Mouse (Mus musculus) neural tube, embryonic 12.5 days (tissue): Measurements from ENCODE around the gene Ndufs7. TPM values are rescaled to one million over a fixed set of nuclear protein-coding genes. Genes with fewer than 3 reads are reported as not detected.
A peak's percentile ranks its signal among the peaks of the same experiment; 100 is the strongest.

Experiments used
- ATAC-seq: fragments of 200-750 bp; cut with Nextera tagmentation; 2 replicates; pipeline ENCODE4 v1.8.0; 2017; ENCODE audit warnings: low read depth, mild to moderate bottlenecking, moderate TSS enrichment, moderate library complexity; ENCODE audit not compliant: low FRiP score
- H3K27ac ChIP-seq: fragments of 300-500 bp; sonication (generic); 2 replicates; pipeline ENCODE4 v1.5.1; 2016
- H3K27me3 ChIP-seq: fragments of 300-500 bp; sonication (generic); replicated peaks from 2 replicates; pipeline ENCODE4 v1.6.1; 2016; ENCODE audit warnings: mild to moderate bottlenecking
- H3K36me3 ChIP-seq: fragments of 300-500 bp; sonication (generic); 2 replicates; pipeline ENCODE4 v1.6.1; 2016; ENCODE audit warnings: mild to moderate bottlenecking
- H3K4me1 ChIP-seq: fragments of 300-500 bp; sonication (generic); 2 replicates; pipeline ENCODE4 v1.6.1; 2016
- H3K4me2 ChIP-seq: fragments of 300-500 bp; sonication (generic); replicated peaks from 2 replicates; pipeline ENCODE4 v1.6.1; 2016; ENCODE audit warnings: mild to moderate bottlenecking
- H3K4me3 ChIP-seq: fragments of 300-500 bp; sonication (generic); 2 replicates; pipeline ENCODE4 v1.5.1; 2016
- H3K9ac ChIP-seq: fragments of 300-500 bp; sonication (generic); 2 replicates; pipeline ENCODE4 v1.6.1; 2016; ENCODE audit warnings: mild to moderate bottlenecking
- H3K9me3 ChIP-seq: fragments of 300-500 bp; sonication (generic); 2 replicates; pipeline ENCODE4 v1.6.1; 2016; ENCODE audit warnings: mild to moderate bottlenecking
- WGBS: fragments of 180-500 bp; shearing (Covaris S2); methylation state at CpG from one replicate; pipeline ENCODE4 v1.1.7; 2016; 5-methylcytosine and 5-hydroxymethylcytosine counted together
- polyA plus RNA-seq: library from polyadenylated mRNA; unstranded; fragments of >200 nt; fragmentation: Nextera tagmentation; extraction: Ambion mirVana; gene quantifications from 2 replicates; pipeline ENCODE4 v1.2.1, GENCODE M21; 2016

Ndufs7 gene
- polyA plus RNA-seq, 1 experiment from 2014 or later: 214 TPM

DNA sequence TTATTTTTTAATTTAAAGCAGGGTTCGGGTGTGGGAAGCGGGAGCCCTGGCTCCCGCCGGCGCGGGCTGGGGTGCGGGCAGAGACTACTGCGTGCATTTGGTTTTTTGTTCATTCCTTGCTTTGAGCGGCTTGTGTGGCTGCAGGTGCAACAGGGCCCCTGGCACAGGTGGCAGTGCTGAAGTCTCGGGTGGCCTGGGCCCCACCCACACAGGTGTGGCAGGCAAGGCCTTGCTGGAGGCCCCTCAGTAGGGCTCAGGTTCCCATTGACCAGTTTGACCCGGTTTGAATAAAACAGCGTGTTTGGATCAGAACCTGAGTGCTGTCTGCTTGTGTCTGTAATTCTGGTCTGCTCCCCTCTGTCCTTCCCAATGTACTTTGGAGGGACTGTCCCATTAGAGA, 39.2 kb downstream of the Ndufs7 start:
- Histone ChIP-seq H3K36me3 (peaks cover 56% of the 10 kb centered on the region), H3K27ac (no peak overlapping the region)
- 95% methylated on average over 12 of the region's 12 CpGs for WGBS

DNA sequence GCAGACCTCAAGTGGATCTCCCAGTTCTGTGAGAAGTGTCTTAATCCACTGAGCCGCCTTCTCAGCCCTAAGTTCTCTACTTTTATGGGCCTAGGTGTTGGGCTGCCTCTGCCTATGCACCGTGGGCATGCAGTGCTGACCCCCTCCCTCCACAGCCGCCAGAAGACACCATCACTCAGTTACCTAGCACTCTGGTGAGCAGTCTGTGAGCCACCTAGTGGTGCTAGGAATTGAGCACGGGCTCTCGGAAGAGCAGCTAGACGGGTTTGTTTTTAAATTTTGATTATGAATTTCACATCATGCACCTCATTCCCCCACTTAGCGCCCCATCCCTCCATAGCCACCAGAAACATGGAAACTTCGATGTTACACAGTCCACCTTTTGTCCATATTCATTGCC, 39.7 kb downstream of the Ndufs7 start:
- no peak overlapping the region for H3K4me3 ChIP-seq
- no peaks in the 10 kb centered on the region for H3K27me3 ChIP-seq
- H3K4me2 ChIP-seq: no peak overlapping the region
- H3K9ac ChIP-seq: no peak overlapping the region
- H3K9me3 ChIP-seq: no peaks in the 10 kb centered on the region
- no peak overlapping the region for H3K27ac ChIP-seq
- no peak for ATAC-seq
- H3K36me3 ChIP-seq: peaks cover 55% of the 10 kb centered on the region
- H3K4me1 ChIP-seq: peaks cover 7% of the 10 kb centered on the region
- WGBS: 72% methylated on average over 8 of the region's 8 CpGs

More for the DNA sequence above, 39.2 kb downstream of the Ndufs7 start:
- H3K4me1 ChIP-seq: peaks cover 1% of the 10 kb centered on the region
- H3K4me2 ChIP-seq: no peak overlapping the region
- no peaks in the 10 kb centered on the region for H3K27me3 ChIP-seq
- H3K4me3 ChIP-seq: no peak overlapping the region
- no peak overlapping the region for H3K9ac ChIP-seq
- no peak for ATAC-seq
- no peaks in the 10 kb centered on the region for H3K9me3 ChIP-seq

DNA sequence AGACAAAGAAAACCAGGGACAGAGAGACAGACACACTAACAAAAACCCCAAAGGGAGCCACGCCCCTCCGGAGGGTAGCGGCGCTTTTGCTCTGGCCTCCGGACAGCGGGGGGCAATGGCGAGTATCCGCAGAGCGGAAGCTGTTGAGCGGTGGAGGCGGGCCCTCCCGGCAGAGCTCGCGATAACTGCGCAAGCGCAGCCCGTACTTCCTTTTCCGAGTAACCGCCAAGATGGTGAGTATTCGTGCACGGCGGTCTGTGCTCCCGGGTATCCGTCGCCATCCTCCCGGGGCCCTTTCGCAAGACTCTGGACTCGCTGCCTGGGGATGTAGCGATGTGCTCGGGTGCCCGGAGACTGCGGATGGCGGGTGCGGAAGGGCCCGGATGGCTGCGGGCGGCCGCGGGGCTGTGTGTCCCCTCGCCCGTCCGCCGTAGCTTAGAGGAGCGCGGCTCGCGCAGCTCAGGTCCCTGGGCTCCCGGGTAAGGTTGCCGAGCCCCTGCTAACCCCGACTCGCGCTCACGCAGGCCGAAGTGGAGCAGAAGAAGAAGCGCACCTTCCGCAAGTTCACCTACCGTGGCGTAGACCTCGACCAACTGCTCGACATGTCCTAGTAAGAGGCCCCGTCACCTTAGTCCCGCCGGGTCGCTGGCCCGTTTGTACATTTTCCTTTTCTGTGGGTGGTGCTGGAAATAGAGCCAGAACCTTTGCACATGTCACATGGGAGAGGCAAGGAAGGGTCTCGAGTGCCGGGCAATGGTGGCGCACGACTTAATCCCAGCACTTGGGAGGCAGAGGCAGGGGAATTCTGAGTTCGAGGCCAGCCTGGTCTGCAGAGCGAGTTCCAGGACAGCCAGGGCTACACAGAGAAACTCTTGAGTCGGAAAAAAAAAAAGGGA, 43.6 kb downstream of the Ndufs7 start, which contains the start of gene Rps15:
Rps15 (plus strand) TSS at position 203 of the 896 bp plus-strand sequence.
- under 1% methylated on average over 72 of the region's 72 CpGs for WGBS
- Histone ChIP-seq H3K9me3 (no peaks in the 10 kb centered on the region), H3K4me2 (peak within 1 kb of the TSS; percentile 84), H3K9ac (peak within 1 kb of the TSS; percentile 97), H3K4me3 (peak within 1 kb of the TSS; percentile 91), H3K4me1 (peaks cover 38% of the 10 kb centered on the region), H3K27ac (peak within 1 kb of the TSS; percentile 79; the same call in 1 of the 2 replicates), H3K36me3 (peaks cover 33% of the 10 kb centered on the region), H3K27me3 (no peaks in the 10 kb centered on the region)
- peak; percentile 74 for ATAC-seq

DNA sequence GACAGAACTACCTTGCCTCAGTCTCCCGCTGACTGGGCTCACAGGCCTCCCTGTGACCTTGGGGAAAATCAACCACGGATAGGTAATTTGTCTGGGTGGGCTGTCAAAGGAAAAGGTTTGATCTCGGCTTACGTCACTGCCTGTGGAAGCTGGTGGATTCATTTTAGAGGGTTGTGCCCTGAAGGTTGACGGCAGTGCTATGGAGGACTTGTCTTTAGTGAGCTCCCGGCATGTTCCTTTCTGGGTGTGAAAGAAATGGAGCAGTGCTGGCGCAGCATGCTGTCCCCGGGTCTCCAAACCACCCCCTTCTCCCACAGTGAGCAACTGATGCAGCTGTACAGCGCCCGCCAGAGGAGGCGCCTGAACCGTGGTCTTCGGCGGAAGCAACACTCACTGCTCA, 44.4 kb downstream of the Ndufs7 start:
- Histone ChIP-seq H3K4me2 (peak overlapping the region; percentile 84), H3K4me3 (peak overlapping the region; percentile 91), H3K27ac (no peak overlapping the region), H3K9ac (peak overlapping the region; percentile 97), H3K36me3 (peaks cover 26% of the 10 kb centered on the region), H3K9me3 (no peaks in the 10 kb centered on the region), H3K4me1 (peaks cover 46% of the 10 kb centered on the region), H3K27me3 (no peaks in the 10 kb centered on the region)
- ATAC-seq: no peak
- WGBS: 32% methylated on average over 14 of the region's 14 CpGs

DNA sequence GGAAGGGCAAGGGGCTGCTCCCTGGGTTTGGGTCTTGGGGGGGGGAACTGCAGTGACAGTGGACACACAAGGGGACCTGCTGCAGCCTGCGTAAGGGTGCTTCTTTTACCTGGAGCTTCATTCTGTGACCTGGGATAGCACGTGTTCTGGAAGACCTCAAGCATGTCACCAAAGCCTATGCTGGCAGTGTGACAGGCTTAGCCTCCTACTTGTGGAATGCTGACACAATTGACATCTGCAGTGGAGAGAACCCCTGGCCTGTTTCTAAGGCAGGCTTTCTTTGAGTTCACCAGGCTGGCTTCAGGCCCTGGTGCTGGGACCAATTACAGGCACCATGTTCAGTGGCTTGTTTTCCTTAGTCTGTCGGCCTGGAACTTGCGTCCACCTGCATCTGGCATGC, 45.4 kb downstream of the Ndufs7 start:
- 0 out of 2 replicates have a peak overlapping the region, but pooled peaks have one; percentile 91 for H3K4me3 ChIP-seq
- 0 out of 2 replicates have a peak, but pooled peaks cover 6% of the 10 kb centered on the region for H3K27me3 ChIP-seq
- 78% methylated on average over 4 of the region's 4 CpGs for WGBS
- no peaks in the 10 kb centered on the region for H3K9me3 ChIP-seq
- no peak for ATAC-seq
- no peak overlapping the region; the same call in 1 of the 2 replicates for H3K9ac ChIP-seq
- no peak overlapping the region for H3K27ac ChIP-seq
- H3K4me1 ChIP-seq: peaks cover 50% of the 10 kb centered on the region
- H3K4me2 ChIP-seq: peak overlapping the region; percentile 84
- peaks cover 19% of the 10 kb centered on the region for H3K36me3 ChIP-seq

DNA sequence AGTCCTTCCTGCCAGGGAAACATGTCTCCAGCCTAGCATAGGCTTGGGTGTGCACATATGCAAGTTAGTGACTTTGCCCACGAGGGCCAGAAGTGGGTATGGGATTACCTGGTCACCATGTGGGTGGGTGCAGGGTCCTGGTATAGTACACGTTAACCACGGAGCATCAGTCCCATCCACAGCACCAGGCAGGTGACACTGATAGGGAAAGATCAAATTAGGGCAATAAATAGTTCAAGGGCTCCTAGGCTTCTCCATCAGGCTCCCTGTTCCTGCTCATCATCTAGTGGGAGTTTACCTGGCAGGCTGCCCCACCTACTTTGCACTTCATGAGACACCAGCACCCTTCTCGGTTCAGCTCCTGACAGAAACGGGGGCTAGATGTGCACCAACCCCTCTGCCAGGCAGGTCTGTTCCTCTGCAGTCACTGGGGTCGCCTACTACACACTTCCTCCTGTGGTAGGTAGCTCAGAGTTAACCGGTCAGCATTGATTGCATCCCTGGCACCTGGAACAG, 45.9 kb downstream of the Ndufs7 start:
- Histone ChIP-seq H3K27me3 (0 out of 2 replicates have a peak, but pooled peaks cover 7% of the 10 kb centered on the region), H3K9me3 (no peaks in the 10 kb centered on the region), H3K4me2 (peak overlapping the region; percentile 84), H3K9ac (no peak overlapping the region), H3K4me1 (peaks cover 55% of the 10 kb centered on the region), H3K36me3 (peaks cover 19% of the 10 kb centered on the region), H3K4me3 (no peak overlapping the region), H3K27ac (no peak overlapping the region)
- WGBS: 40% methylated on average over 7 of the region's 7 CpGs
- no peak for ATAC-seq

DNA sequence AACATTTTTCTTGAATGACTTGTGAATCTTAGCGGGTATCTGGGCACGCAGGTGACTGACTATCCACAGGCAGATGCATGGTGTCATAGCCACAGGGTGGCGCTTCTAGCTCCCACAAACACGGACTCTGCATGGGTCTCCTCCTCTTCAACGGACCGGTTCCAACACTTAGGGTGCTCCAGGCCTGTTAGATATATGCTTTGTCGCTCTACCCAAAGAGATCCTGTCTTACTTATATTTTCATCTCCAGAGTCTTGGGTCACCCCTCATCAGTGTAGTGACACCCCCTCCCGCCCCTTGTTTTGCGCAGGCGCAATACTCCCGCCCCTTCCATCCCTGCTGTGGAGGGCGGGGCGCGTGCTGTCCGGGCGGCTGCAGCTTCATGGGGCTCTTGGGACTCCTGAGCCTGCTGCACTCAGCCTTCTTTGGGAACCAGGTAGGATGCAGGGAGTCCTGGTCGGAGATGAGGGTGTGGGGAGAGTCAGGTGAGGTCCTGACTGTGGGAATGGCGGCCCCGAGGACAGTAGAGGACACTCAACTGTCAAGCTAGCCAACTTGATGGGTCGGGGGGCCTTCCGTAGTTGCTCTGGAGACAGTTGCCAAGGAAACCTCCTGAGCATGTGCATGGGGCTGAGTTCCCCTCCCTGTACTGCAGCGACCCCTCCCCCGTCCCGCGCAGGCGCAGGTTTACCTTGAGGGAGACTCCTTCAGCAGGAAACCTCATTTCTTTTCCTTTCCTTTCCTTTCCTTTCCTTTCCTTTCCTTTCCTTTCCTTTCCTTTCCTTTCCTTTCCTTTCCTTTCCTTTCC, 46.9 kb downstream of the Ndufs7 start, which contains the start of gene Apc2:
Apc2 (plus strand) TSS at position 360 of the 808 bp plus-strand sequence.
- Histone ChIP-seq H3K9me3 (no peaks in the 10 kb centered on the region), H3K4me1 (peaks cover 61% of the 10 kb centered on the region), H3K27ac (peak within 1 kb of the TSS; percentile 71), H3K36me3 (peaks cover 19% of the 10 kb centered on the region), H3K4me2 (peak within 1 kb of the TSS; percentile 84), H3K9ac (peak within 1 kb of the TSS; percentile 95), H3K27me3 (peaks cover 12% of the 10 kb centered on the region; the same call in 1 of the 2 replicates), H3K4me3 (peak within 1 kb of the TSS; percentile 43)
- under 1% methylated on average over 26 of the region's 26 CpGs for WGBS
- ATAC-seq: peak; percentile 55

DNA sequence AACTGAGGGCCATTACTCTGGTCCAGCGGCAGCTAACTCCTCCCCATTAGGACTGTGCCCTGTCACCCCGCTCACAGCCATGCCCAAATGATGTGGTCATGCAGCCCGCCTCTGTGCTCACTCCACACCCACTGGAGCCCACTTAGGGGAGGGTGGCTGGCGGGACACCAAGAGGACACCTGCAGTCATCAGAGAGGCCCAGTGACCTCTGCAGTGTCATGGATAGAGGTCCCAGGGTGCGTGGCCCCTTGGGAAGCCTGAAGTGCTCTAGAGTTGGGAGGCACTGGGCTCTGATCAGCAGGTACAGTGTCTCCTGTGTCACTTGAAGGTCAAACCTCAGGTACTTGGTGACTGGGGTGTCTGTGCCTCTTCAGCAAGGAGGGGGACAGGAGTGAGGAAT, 47.9 kb downstream of the Ndufs7 start:
- Histone ChIP-seq H3K4me2 (peak overlapping the region; percentile 78), H3K36me3 (peaks cover 23% of the 10 kb centered on the region), H3K9ac (peak overlapping the region; percentile 95; the same call in 1 of the 2 replicates), H3K4me1 (peaks cover 67% of the 10 kb centered on the region), H3K4me3 (peak overlapping the region; percentile 2; the same call in 1 of the 2 replicates), H3K27me3 (peaks cover 15% of the 10 kb centered on the region; the same call in 1 of the 2 replicates), H3K27ac (peak overlapping the region; percentile 53; the same call in 1 of the 2 replicates), H3K9me3 (no peaks in the 10 kb centered on the region)
- 73% methylated on average over 5 of the region's 5 CpGs for WGBS
- ATAC-seq: no peak

DNA sequence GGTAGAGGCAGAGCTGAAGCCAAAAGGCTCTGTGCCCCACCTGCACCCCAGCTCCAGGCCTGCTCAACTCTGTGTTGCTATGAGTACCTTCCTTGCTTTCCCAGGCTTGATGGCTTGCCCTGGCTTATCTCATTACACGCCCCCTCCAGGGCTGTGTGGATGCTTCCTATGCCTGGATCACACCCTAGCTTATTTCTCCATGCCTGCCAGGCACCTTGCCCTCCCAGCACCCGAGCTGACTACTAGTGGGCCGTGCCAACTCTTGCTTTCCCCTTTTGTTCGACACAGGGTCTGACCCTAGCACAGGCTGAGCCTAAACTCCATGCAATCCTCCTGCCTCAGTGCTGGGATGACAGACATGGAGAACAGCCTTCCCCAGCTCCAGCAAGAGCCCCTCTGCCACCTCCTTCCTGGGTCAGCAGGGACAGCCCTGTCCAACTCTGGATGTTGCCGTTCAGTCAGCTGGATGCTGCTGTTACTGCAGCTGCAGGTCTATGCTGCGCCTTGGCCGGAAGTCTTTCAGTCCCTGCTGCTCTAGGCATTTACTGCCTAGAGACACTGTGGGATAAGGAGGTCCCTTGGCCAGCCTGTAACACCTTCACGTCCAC, 48.7 kb downstream of the Ndufs7 start:
- Histone ChIP-seq H3K9me3 (no peaks in the 10 kb centered on the region), H3K27ac (no peak overlapping the region), H3K36me3 (peaks cover 31% of the 10 kb centered on the region), H3K27me3 (peaks cover 17% of the 10 kb centered on the region; the same call in 1 of the 2 replicates), H3K4me3 (no peak overlapping the region), H3K4me2 (peak overlapping the region; percentile 86), H3K9ac (peak overlapping the region; percentile 95; the same call in 1 of the 2 replicates), H3K4me1 (peaks cover 75% of the 10 kb centered on the region)
- 75% methylated on average over 8 of the region's 8 CpGs for WGBS
- no peak for ATAC-seq

DNA sequence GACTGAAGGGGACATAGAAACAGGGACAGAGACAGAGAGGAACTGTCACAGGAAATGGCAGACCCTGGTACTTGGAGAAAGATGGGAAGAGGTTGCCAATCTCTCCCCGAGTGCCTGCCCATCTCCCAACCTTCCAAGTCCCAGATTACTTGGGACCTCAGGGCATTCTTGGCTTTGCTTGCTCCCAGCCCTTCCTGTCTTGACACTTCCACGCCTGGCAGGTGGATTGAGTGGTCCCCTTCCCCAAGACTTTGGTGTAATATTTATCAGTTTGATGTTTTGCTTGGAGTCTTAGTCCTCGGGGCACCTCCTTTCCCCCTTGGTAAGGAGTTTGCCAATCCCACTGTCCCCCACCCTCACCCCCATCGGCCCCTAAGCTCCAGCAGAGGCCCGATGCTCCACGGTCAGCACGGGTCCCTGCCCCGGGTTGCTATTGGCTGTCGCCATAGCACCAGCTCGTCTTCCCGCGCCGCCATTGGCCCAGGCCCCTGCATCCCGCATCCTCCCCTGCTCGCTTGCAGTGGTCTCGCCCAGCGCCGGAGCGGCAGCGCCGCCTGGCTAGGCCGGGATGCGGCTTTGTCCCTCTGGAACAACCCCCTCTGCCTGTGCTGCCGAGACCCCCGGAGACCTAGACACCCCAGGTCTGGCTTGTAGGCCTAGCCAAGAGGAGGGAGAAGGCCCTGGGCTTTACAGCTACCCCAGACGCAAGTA, 49.8 kb downstream of the Ndufs7 start:
- Histone ChIP-seq H3K27ac (peak overlapping the region; percentile 89), H3K4me3 (peak overlapping the region; percentile 67), H3K9me3 (no peaks in the 10 kb centered on the region), H3K4me1 (peaks cover 75% of the 10 kb centered on the region), H3K9ac (peak overlapping the region; percentile 95), H3K36me3 (peaks cover 30% of the 10 kb centered on the region), H3K27me3 (peaks cover 17% of the 10 kb centered on the region; the same call in 1 of the 2 replicates), H3K4me2 (peak overlapping the region; percentile 86)
- ATAC-seq: peak; percentile 74
- 3% methylated on average over 26 of the region's 26 CpGs for WGBS

DNA sequence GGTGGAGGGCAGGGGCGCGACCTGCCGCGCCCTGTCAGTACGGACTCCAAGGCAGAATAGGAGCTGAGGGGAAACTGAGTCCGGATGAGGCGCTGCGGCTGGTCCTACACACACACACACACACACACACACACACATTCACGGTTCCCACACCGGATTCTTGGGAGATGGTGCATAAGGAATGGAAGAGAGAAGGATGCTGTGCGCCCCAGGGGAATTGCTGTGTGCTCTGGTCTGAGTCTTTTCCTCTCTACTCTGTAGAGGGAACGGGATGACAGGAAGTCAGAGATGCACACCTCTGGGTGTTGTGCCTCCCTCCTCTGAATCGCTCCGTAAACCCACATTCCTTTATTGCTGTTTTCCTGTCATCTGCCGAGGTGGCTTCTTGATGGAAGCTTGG, 50.4 kb downstream of the Ndufs7 start:
- 5% methylated on average over 15 of the region's 15 CpGs for WGBS
- Histone ChIP-seq H3K27me3 (peaks cover 17% of the 10 kb centered on the region; the same call in 1 of the 2 replicates), H3K27ac (peak overlapping the region; percentile 89), H3K36me3 (peaks cover 25% of the 10 kb centered on the region), H3K9ac (peak overlapping the region; percentile 95), H3K4me1 (peaks cover 70% of the 10 kb centered on the region), H3K4me3 (peak overlapping the region; percentile 67), H3K9me3 (no peaks in the 10 kb centered on the region), H3K4me2 (peak overlapping the region; percentile 86)
- ATAC-seq: no peak
